Mouse (Mus musculus) thymus, adult 2 months (tissue): Measurements from ENCODE around the gene Smarca2. TPM values are rescaled to one million over a fixed set of nuclear protein-coding genes. Genes with fewer than 3 reads are reported as not detected.

Source experiments
- DNase-seq: peaks from one replicate; pipeline ENCODE4 v3.0.0; 2021
- H3K27ac ChIP-seq: fragments of 200-500 bp; 2 replicates; pipeline ENCODE4 v1.5.1; 2012; ENCODE audit warnings: low read length, control low read depth; ENCODE audit not compliant: control insufficient read depth, insufficient read depth
- H3K27me3 ChIP-seq: fragments of 200-500 bp; 2 replicates; pipeline ENCODE4 v1.6.1; 2012; ENCODE audit warnings: mild to moderate bottlenecking, low read length, moderate library complexity, mixed read lengths; ENCODE audit not compliant: control insufficient read depth, insufficient read depth
- H3K36me3 ChIP-seq: fragments of 200-500 bp; 2 replicates; pipeline ENCODE4 v1.6.1; 2012; ENCODE audit warnings: mild to moderate bottlenecking, low read length, moderate library complexity; ENCODE audit not compliant: control insufficient read depth, insufficient read depth
- H3K4me1 ChIP-seq: fragments of 200-500 bp; replicated peaks from 2 replicates; pipeline ENCODE4 v1.6.1; 2012; ENCODE audit warnings: low read length; ENCODE audit not compliant: control insufficient read depth, insufficient read depth
- H3K4me3 ChIP-seq: fragments of 200-500 bp; 2 replicates; pipeline ENCODE4 v1.5.1; 2012; ENCODE audit warnings: mild to moderate bottlenecking, low read length, control low read depth, moderate library complexity; ENCODE audit not compliant: control insufficient read depth, insufficient read depth
- CTCF ChIP-seq: fragments of 200-500 bp; IDR thresholded peaks from 2 replicates; pipeline ENCODE4 v1.5.1; 2012; ENCODE audit warnings: mild to moderate bottlenecking, control low read depth, low read length, moderate library complexity, borderline replicate concordance; ENCODE audit not compliant: control insufficient read depth, poor library complexity, insufficient read depth; ENCODE audit errors: extremely low read depth
- POLR2A ChIP-seq: fragments of 200-500 bp; IDR thresholded peaks from 2 replicates; pipeline ENCODE4 v1.6.1; 2012; ENCODE audit warnings: mild to moderate bottlenecking, low read length, control low read depth, moderate library complexity; ENCODE audit not compliant: control insufficient read depth, poor library complexity, insufficient read depth; ENCODE audit errors: extremely low read depth
- WGBS: fragments of 180-500 bp; shearing (Covaris S2); methylation state at CpG from one replicate; pipeline ENCODE4 v1.1.7; 2018; 5-methylcytosine and 5-hydroxymethylcytosine counted together
- polyA plus RNA-seq: library from polyadenylated mRNA; depleted of rRNA; stranded (reverse); fragments of >200 nt; gene quantifications from 2 replicates; pipeline ENCODE4 v1.2.3, GENCODE M21; 2012

Gene Smarca2
- polyA plus RNA-seq, 1 experiment, result 38.9 TPM

- H3K4me3 ChIP-seq, result no peak overlapping the region
- peaks cover 46% of the 10 kb centered on the region for H3K36me3 ChIP-seq
- H3K27ac ChIP-seq, result no peak overlapping the region
- TF ChIP-seq CTCF, result no peak
- no peak for TF ChIP-seq POLR2A
- no peaks in the 10 kb centered on the region for H3K27me3 ChIP-seq
- no peak for DNase-seq
- WGBS, result 96% methylated on average over 27 of the region's 27 CpGs
- H3K4me1 ChIP-seq, result no peaks in the 10 kb centered on the region
These were observed 171.5 kb downstream of the Smarca2 start for GRCm38 (mm10) chr19:26776066-26777025.

DNA sequence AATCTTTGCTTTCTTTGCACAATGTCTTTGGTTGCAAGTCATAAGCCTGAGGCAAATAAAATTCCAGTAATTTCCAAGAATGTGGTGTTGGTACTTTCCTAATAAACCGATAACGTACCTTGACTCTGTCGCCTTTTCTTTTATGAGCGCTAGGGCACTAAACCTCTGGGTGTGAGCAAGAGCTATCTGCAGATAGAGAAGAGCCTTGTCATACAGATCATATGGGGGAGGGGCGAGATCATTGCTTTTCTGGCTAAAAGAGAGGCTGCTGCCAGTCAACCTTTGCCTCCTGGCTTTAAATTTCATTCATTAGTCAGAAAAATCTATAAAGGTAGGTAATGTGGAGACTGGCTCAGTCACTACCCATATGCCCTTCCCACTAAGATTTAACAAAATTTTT, 173.3 kb downstream of the Smarca2 start:
- peaks cover 39% of the 10 kb centered on the region for H3K36me3 ChIP-seq
- H3K27ac ChIP-seq, result no peak overlapping the region
- over 99% methylated on average over 5 of the region's 5 CpGs for WGBS
- no peaks in the 10 kb centered on the region for H3K4me1 ChIP-seq
- TF ChIP-seq POLR2A, result no peak
- no peak for TF ChIP-seq CTCF
- H3K4me3 ChIP-seq, result no peak overlapping the region
- no peaks in the 10 kb centered on the region for H3K27me3 ChIP-seq
- DNase-seq, result no peak

GRCm38 (mm10) chr19:26781209-26781608, 176.4 kb downstream of the Smarca2 start:
- Histone ChIP-seq H3K27me3 (no peaks in the 10 kb centered on the region), H3K36me3 (peaks cover 22% of the 10 kb centered on the region), H3K4me1 (no peaks in the 10 kb centered on the region), H3K4me3 (no peak overlapping the region), H3K27ac (no peak overlapping the region)
- TF ChIP-seq POLR2A, result no peak
- TF ChIP-seq CTCF, result no peak
- DNase-seq, result no peak
- WGBS, result 24% methylated on average over 2 of the region's 2 CpGs

DNA sequence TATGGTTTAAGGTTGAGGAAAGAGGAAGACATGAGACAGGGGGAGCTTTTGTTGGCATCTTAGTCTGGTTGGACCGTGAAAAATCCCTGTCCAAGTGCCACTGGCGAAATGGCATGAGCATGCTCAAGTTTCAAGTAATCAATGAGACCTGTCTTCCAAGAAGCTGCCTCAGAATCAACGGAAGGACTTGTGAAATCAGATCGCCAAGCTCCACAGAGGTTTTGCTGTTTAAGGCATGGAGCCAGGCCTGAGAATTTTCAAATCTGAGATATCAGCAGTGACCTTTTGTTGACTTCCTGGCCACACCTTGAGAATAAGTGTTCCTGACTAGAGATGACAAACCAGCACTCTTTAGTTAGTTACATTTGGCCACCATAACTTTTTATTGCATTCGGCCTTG, 183.6 kb downstream of the Smarca2 start:
- Histone ChIP-seq H3K4me3 (no peak overlapping the region), H3K36me3 (no peaks in the 10 kb centered on the region), H3K27ac (no peak overlapping the region), H3K4me1 (no peaks in the 10 kb centered on the region), H3K27me3 (no peaks in the 10 kb centered on the region)
- no peak for DNase-seq
- 90% methylated on average over 5 of the region's 5 CpGs for WGBS
- TF ChIP-seq POLR2A (no peak), CTCF (no peak)

DNA sequence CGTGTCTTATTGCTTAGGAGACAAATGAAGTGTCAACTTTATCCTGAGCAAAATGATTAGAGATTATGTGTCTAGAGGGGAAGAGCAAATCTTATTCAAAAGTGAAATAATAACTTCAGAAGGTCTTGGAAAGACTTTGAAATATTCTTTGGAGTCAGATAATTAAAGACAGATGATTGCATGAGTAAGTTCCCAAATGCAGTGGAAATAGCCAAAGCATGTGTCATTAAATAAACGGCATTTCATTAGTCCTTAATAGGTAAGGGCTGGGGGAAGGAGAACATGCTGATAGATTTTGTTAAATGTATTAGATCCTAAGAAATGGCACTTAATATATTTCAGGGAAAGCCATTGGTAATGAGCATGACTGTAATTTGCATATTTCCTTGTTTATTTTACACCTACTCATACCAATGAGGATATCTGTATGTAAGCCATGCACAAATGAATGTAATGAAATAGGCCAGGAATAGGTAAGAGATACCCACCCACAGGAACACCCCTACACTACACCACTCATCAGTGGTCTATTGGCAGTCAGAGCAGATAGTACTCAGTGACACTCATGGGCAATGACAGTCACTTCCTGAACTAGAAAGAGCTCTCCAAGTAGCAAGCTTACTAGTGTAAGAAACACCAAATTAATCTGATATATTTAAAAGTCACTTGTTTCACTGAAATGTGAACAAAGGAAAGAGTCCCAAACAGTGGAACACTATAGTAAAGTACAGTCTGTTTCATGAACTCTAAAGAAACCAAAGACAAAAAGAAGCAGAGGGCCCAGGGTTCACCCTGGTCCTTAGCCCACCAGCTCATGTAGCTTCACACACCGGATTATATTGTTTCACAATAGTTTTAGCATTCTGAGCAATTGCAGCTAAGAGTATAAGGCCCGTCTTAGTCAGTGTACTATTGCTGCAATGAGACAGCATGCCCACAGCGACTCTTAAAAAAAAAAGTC, 185.8 kb downstream of the Smarca2 start:
- Histone ChIP-seq H3K27ac (no peak overlapping the region), H3K27me3 (no peaks in the 10 kb centered on the region), H3K4me3 (no peak overlapping the region), H3K4me1 (no peaks in the 10 kb centered on the region), H3K36me3 (no peaks in the 10 kb centered on the region)
- WGBS, result 96% methylated on average over 5 of the region's 5 CpGs
- DNase-seq, result no peak
- TF ChIP-seq CTCF (no peak), POLR2A (no peak)

- Histone ChIP-seq H3K27ac (no peak overlapping the region), H3K36me3 (no peaks in the 10 kb centered on the region), H3K4me3 (no peak overlapping the region), H3K27me3 (no peaks in the 10 kb centered on the region), H3K4me1 (no peaks in the 10 kb centered on the region)
- no peak for DNase-seq
- WGBS, result 95% methylated on average over 1 of the region's 3 CpGs
- no peak for TF ChIP-seq POLR2A
- TF ChIP-seq CTCF, result no peak
These were observed 189.5 kb downstream of the Smarca2 start for GRCm38 (mm10) chr19:26794315-26794714.
